Mouse (Mus musculus): ENCODE results near the gene Gm29094. TPM values are rescaled to one million over a fixed set of nuclear protein-coding genes. Genes with fewer than 3 reads are reported as not detected.
"Not testable (repeated sequence)": the region's sequence is repeated elsewhere in the genome, so short reads cannot be mapped to it uniquely, and the experiment has no call there.

Gene Gm29094
- total RNA-seq, 1 experiment = not detected

GRCm38 (mm10) chr9:89226071-89226470 lies 26.9 kb downstream of the Gm29094 start:
- H3K9ac ChIP-seq (ENCODE audit: insufficient read depth, low read depth, low read length, poor library complexity, severe bottlenecking) = no peak overlapping the region
- H3K4me3 ChIP-seq (ENCODE audit: insufficient read depth in 1 of 2, low read depth in 1 of 2, low read length in 2 of 2, poor library complexity in 1 of 2, severe bottlenecking in 1 of 2) = no peak overlapping the region
- H3K27ac ChIP-seq (ENCODE audit: insufficient read depth, low read depth, low read length, poor library complexity, severe bottlenecking) = no peak overlapping the region
- TF ChIP-seq ZNF384 (IDR thresholded peaks at IDR 0.05; ENCODE audit: low read depth, low read length) (no peak), ZC3H11A (IDR thresholded peaks at IDR 0.05; ENCODE audit: borderline replicate concordance, low read depth, low read length) (no peak), MAFK (IDR thresholded peaks at IDR 0.05; ENCODE audit: insufficient read depth, low read depth, low read length) (no peak), CHD2 (IDR thresholded peaks at IDR 0.05; ENCODE audit: low read depth, low read length) (no peak)
- H3K9me3 ChIP-seq (ENCODE audit: control insufficient read depth, insufficient read depth, low read depth, low read length) = no peaks in the 10 kb centered on the region
- in situ Hi-C loops (cut with MboI; ENCODE audit: low sequenced_read_pairs in 2 of 2, unreplicated experiment in 2 of 2) = loop anchor here (25.0 kb wide), 1 partner anchor 461 kb away; no protein-coding TSS in a partner anchor
- DNase-seq (ENCODE audit: low read depth, low spot score) = no peak
- H3K4me1 ChIP-seq (ENCODE audit: control insufficient read depth in 2 of 2, insufficient read depth in 2 of 2, low read length in 2 of 2, poor library complexity in 1 of 2) = no peaks in the 10 kb centered on the region
- H3K36me3 ChIP-seq (ENCODE audit: control insufficient read depth, insufficient read depth, low read length, poor library complexity, severe bottlenecking) = no peaks in the 10 kb centered on the region

- Histone ChIP-seq H3K27ac (ENCODE audit: insufficient read depth, low read depth, low read length, poor library complexity, severe bottlenecking) (no peak overlapping the region), H3K4me3 (ENCODE audit: insufficient read depth in 1 of 2, low read depth in 1 of 2, low read length in 2 of 2, poor library complexity in 1 of 2, severe bottlenecking in 1 of 2) (no peak overlapping the region), H3K4me1 (ENCODE audit: control insufficient read depth in 2 of 2, insufficient read depth in 2 of 2, low read length in 2 of 2, poor library complexity in 1 of 2) (no peaks in the 10 kb centered on the region), H3K9ac (ENCODE audit: insufficient read depth, low read depth, low read length, poor library complexity, severe bottlenecking) (no peak overlapping the region), H3K9me3 (ENCODE audit: control insufficient read depth, insufficient read depth, low read depth, low read length) (no peaks in the 10 kb centered on the region), H3K36me3 (ENCODE audit: control insufficient read depth, insufficient read depth, low read length, poor library complexity, severe bottlenecking) (no peaks in the 10 kb centered on the region)
- no peak for DNase-seq (ENCODE audit: low read depth, low spot score)
- TF ChIP-seq ZNF384 (IDR thresholded peaks at IDR 0.05; ENCODE audit: low read depth, low read length) = no peak
- no peak for TF ChIP-seq CHD2 (IDR thresholded peaks at IDR 0.05; ENCODE audit: low read depth, low read length)
- in situ Hi-C loops (cut with MboI; ENCODE audit: low sequenced_read_pairs in 2 of 2, unreplicated experiment in 2 of 2) = loop anchor here (25.0 kb wide), 1 partner anchor 459 kb away; no protein-coding TSS in a partner anchor
These were observed 28.9 kb downstream of the Gm29094 start for GRCm38 (mm10) chr9:89228122-89228521.

- H3K9ac ChIP-seq (ENCODE audit: insufficient read depth, low read depth, low read length, poor library complexity, severe bottlenecking); H3K4me3 ChIP-seq (ENCODE audit: insufficient read depth in 1 of 2, low read depth in 1 of 2, low read length in 2 of 2, poor library complexity in 1 of 2, severe bottlenecking in 1 of 2); H3K27ac ChIP-seq (ENCODE audit: insufficient read depth, low read depth, low read length, poor library complexity, severe bottlenecking); H3K36me3 ChIP-seq (ENCODE audit: control insufficient read depth, insufficient read depth, low read length, poor library complexity, severe bottlenecking); H3K4me1 ChIP-seq (ENCODE audit: control insufficient read depth in 2 of 2, insufficient read depth in 2 of 2, low read length in 2 of 2, poor library complexity in 1 of 2); DNase-seq (ENCODE audit: low read depth, low spot score); H3K9me3 ChIP-seq (ENCODE audit: control insufficient read depth, insufficient read depth, low read depth, low read length): not testable (repeated sequence)
- in situ Hi-C loops (cut with MboI; ENCODE audit: low sequenced_read_pairs in 2 of 2, unreplicated experiment in 2 of 2) = loop anchor here (25.0 kb wide), 1 partner anchor 456 kb away; no protein-coding TSS in a partner anchor
These were observed 31.8 kb downstream of the Gm29094 start for GRCm38 (mm10) chr9:89230897-89231497.

- not testable (repeated sequence) for H3K27ac ChIP-seq (ENCODE audit: insufficient read depth, low read depth, low read length, poor library complexity, severe bottlenecking); H3K9ac ChIP-seq (ENCODE audit: insufficient read depth, low read depth, low read length, poor library complexity, severe bottlenecking); DNase-seq (ENCODE audit: low read depth, low spot score); H3K4me1 ChIP-seq (ENCODE audit: control insufficient read depth in 2 of 2, insufficient read depth in 2 of 2, low read length in 2 of 2, poor library complexity in 1 of 2); H3K9me3 ChIP-seq (ENCODE audit: control insufficient read depth, insufficient read depth, low read depth, low read length); H3K4me3 ChIP-seq (ENCODE audit: insufficient read depth in 1 of 2, low read depth in 1 of 2, low read length in 2 of 2, poor library complexity in 1 of 2, severe bottlenecking in 1 of 2); H3K36me3 ChIP-seq (ENCODE audit: control insufficient read depth, insufficient read depth, low read length, poor library complexity, severe bottlenecking)
- in situ Hi-C loops (cut with MboI; ENCODE audit: low sequenced_read_pairs in 2 of 2, unreplicated experiment in 2 of 2) = loop anchor here (25.0 kb wide), 1 partner anchor 450 kb away; no protein-coding TSS in a partner anchor
These were observed 38.0 kb downstream of the Gm29094 start for GRCm38 (mm10) chr9:89237131-89237530.

GRCm38 (mm10) chr9:89238976-89239505 lies 39.9 kb downstream of the Gm29094 start:
- H3K9me3 ChIP-seq (ENCODE audit: control insufficient read depth, insufficient read depth, low read depth, low read length); H3K4me1 ChIP-seq (ENCODE audit: control insufficient read depth in 2 of 2, insufficient read depth in 2 of 2, low read length in 2 of 2, poor library complexity in 1 of 2); DNase-seq (ENCODE audit: low read depth, low spot score); H3K9ac ChIP-seq (ENCODE audit: insufficient read depth, low read depth, low read length, poor library complexity, severe bottlenecking); H3K4me3 ChIP-seq (ENCODE audit: insufficient read depth in 1 of 2, low read depth in 1 of 2, low read length in 2 of 2, poor library complexity in 1 of 2, severe bottlenecking in 1 of 2); H3K27ac ChIP-seq (ENCODE audit: insufficient read depth, low read depth, low read length, poor library complexity, severe bottlenecking); H3K36me3 ChIP-seq (ENCODE audit: control insufficient read depth, insufficient read depth, low read length, poor library complexity, severe bottlenecking): not testable (repeated sequence)
- in situ Hi-C loops (cut with MboI; ENCODE audit: low sequenced_read_pairs in 2 of 2, unreplicated experiment in 2 of 2) = loop anchor here (25.0 kb wide), 1 partner anchor 448 kb away; no protein-coding TSS in a partner anchor

GRCm38 (mm10) chr9:89240516-89241019 lies 41.4 kb downstream of the Gm29094 start:
- DNase-seq (ENCODE audit: low read depth, low spot score); H3K4me1 ChIP-seq (ENCODE audit: control insufficient read depth in 2 of 2, insufficient read depth in 2 of 2, low read length in 2 of 2, poor library complexity in 1 of 2); H3K4me3 ChIP-seq (ENCODE audit: insufficient read depth in 1 of 2, low read depth in 1 of 2, low read length in 2 of 2, poor library complexity in 1 of 2, severe bottlenecking in 1 of 2); H3K9ac ChIP-seq (ENCODE audit: insufficient read depth, low read depth, low read length, poor library complexity, severe bottlenecking); H3K27ac ChIP-seq (ENCODE audit: insufficient read depth, low read depth, low read length, poor library complexity, severe bottlenecking); H3K9me3 ChIP-seq (ENCODE audit: control insufficient read depth, insufficient read depth, low read depth, low read length); H3K36me3 ChIP-seq (ENCODE audit: control insufficient read depth, insufficient read depth, low read length, poor library complexity, severe bottlenecking): not testable (repeated sequence)
- in situ Hi-C loops (cut with MboI; ENCODE audit: low sequenced_read_pairs in 2 of 2, unreplicated experiment in 2 of 2) = loop anchor here (25.0 kb wide), 1 partner anchor 447 kb away; no protein-coding TSS in a partner anchor
